Mouse (Mus musculus): Measurements from ENCODE around the gene Sap30l. TPM values are rescaled to one million over a fixed set of nuclear protein-coding genes. Genes with fewer than 3 reads are reported as not detected.
"Not testable (repeated sequence)": the region's sequence is repeated elsewhere in the genome, so short reads cannot be mapped to it uniquely, and the experiment has no call there.

The Sap30l gene
- total RNA-seq, 4 experiments from 2014 or later = 51.1 to 63.4 (median 59.3) TPM

GRCm38 (mm10) chr11:57800266-57800951 lies 1.0 kb upstream of the Sap30l start:
- no peak for DNase-seq

GRCm38 (mm10) chr11:57801766-57802510 lies 501 bp downstream of the Sap30l start:
- DNase-seq = peak; percentile 48

DNA sequence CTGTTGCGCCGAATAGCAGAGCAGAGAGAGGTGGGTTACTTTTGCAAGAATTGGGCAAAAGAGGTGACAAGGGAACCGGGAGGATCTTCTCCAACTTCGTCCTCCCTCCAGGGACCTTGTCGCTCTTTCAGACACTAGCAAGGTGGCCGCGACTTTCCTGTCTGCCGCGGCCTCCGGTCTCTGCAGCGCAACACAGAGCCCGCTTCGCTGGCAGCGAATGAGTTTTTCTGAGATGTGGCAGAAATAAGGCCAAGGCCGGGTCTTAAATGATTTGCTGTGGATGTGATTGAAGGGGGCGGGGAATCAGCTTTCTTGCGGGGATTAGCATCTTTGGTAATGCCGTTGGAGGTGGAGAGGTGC lies 1.1 kb downstream of the Sap30l start:
- peak; percentile 44 for DNase-seq

DNA sequence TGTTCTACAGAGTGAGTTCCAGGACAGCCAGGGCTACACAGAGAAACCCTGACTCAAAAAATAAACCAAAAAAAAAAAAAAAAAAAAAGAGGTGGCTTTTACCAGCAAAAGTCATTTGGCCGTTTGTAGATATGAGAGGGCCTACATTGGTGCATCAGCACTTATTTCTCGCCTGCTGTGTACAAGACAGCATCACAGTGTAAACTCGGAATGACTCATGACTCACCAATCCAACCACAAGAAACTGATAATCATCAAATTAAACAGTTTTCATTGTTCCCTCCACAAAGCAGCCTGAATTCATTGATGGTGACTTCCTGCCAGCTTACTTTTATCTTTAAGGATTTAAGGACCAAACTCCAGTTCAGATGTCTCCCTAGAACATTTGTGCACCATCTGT lies 3.6 kb downstream of the Sap30l start:
- DNase-seq = no peak

DNA sequence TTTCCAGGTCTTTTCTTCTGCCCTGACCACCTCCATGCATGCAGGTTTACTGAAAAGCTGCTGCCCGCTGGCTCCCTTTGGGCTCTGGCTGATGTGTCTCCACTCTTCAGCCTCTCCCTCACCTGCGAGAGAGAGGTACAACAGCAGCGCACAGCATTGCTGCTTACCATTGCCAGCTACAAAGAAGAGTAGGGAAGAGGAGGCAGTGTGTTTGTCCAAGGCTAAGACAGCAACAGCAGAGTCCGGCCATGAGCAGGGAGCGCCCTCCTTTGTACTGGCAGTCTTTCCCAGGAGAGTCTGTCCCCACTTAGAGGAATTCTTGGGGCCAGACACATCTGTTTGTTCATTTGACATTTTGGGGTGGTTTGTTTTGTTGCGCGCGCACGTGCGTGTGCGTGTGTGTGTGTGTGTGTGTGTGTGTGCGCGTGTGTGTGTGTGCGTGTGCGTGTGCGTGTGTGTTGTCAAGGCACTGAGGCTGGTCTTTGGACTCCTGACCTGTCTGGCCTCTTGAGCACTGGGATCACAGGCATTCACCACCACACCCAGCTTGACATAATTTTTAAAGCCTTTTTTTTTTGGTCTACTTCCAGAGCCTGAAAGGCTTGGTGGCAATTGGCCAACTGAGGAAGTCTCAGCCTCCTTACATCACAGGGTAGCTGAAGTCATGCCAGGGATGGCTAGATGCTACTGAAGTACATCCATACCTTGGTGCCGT lies 7.7 kb downstream of the Sap30l start:
- DNase-seq = no peak

GRCm38 (mm10) chr11:57809732-57810098 lies 8.3 kb downstream of the Sap30l start:
- DNase-seq = no peak

DNA sequence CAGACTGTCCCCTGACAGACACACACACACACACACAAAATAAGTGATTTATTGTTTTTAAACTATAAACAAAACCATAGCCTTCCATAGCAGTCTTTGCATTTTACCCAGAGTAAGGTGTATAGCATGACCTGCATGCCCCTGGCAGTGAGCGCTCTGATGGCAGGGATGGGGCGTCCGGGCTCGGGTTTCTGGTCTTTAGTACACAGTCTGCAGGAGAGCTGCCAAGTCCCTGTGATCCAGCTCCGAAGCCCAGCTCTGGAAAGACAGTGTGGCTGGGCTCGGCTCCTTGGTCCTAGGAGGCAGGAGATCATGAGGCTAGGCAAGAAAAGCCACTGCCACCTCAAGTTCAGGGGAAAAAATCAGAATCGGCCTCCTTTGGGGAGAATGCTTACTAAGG lies 9.6 kb downstream of the Sap30l start:
- no peak for DNase-seq

DNA sequence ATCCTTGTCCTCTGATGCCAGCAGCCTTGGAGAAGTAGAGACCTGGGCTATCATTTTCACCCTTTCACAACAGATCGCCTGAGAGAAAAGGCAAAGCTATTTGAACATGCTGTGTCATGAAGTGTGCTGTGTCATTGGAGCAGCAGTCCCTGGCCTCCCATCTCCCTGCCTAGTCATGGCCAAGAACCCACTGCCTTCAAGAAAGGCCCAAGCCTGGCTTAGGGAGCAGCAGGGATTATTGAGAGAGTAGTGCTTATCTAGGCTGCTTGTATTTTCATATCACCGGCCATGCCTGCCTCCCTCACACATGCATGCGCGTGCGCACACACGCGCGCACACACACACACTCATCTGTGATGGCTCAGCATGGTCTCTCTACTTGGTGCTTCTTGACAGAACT lies 10.8 kb downstream of the Sap30l start:
- DNase-seq = no peak

DNA sequence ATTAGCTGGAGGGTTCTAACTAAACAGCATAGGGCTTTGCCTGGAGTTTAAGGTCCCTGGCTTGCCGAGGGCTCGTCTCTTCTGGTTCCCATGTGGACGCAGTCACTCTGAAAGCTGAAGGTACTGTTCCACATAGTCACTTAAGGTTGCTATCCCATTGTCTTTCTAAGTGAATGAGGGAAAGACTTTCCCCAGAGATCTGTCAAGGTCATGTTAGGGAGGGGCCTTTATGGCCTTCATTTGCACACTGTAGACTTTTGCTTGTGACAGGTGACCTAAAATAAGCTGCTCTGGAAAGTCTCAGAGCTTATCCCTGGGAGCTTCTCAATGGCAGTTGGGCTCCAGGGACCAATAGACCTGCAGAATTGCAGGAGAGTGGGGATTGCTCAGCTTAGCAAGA lies 12.2 kb downstream of the Sap30l start:
- no peak for DNase-seq

DNA sequence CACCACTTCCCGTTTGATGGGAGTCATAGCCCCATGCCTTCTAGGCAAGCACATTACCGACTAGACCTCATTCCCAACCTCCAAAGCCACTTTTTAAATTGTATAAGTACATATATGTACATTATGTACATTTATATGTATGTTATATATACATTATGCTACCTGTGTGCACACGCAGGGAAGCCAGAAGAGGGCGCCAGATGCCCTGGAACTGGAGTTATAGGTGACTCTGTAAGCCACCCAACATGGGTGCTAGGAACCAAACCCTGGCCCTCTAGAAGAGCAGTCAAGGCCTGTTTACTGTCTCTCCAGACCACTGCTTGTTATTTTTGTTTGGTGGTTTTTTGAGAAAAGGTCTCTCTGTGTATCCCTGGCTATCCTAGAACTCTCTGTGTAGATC lies 16.8 kb downstream of the Sap30l start:
- DNase-seq = no peak

DNA sequence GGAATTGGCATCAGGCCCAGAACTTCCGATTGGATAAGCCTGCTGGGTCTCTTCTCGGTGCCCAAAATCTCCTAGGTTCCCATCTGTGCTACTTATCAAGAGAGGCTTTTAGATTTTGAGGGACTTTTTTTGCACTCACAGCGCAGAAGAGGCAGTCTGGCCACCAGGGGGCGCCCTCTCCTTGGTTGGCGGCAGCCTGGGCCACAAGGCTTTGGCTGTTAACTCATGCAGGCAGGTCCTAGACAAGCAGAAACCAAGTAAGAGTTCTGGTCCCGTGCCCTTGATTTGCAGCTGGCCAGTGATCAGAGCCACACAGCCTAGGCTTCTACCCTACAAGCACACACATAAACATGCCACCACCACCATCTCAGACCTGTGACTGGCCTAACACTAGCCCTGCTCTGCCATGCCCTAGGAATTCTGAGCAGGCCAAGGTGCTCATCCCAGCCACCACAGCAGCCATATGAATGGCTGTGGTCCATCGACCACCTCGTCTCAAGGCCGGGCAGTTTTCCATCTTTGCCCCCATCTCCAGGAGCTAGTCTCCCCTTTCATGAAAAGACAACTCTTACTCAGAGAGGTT lies 18.7 kb downstream of the Sap30l start:
- peak; percentile 51 for DNase-seq

DNA sequence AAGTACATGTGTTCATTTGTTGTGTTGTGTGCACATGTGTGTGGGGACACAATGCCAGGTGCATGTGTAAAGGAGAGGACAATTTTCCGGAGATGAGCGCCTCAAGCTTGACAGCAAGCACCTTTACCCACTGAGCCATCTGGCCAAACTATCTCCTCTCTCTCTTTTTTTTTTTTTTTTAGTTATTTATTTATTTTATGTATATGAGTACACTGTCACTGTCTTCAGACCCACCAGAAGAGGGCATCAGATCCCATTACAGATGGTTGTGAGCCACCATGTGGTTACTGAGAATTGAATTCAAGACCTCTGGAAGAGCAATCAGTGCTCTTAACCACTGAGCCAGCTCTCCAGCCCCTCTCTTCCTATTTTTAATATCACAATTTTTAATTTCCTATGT lies 21.7 kb downstream of the Sap30l start:
- not testable (repeated sequence) for DNase-seq

GRCm38 (mm10) chr11:57823714-57824113 lies 22.3 kb downstream of the Sap30l start:
- no peak for DNase-seq

DNA sequence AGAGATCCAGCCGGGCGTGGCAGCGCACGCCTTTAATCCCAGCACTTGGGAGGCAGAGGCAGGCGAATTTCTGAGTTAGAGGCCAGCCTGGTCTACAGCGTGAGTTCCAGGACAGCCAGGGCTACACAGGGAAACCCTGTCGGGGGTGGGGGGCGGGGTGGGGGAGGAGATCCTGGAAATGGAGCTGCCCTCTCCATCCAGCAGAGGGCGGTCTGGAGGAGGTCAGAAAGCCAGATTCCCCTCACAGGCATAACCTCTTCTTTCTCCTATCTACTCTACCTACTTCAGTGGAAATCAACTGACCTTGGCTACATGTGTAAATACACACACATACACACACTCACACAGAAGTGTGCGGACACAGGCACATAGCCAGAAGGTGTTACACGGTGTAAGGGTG lies 23.8 kb downstream of the Sap30l start:
- not testable (repeated sequence) for DNase-seq

- DNase-seq = no peak
These were observed 25.8 kb downstream of the Sap30l start for GRCm38 (mm10) chr11:57827048-57827914.

DNA sequence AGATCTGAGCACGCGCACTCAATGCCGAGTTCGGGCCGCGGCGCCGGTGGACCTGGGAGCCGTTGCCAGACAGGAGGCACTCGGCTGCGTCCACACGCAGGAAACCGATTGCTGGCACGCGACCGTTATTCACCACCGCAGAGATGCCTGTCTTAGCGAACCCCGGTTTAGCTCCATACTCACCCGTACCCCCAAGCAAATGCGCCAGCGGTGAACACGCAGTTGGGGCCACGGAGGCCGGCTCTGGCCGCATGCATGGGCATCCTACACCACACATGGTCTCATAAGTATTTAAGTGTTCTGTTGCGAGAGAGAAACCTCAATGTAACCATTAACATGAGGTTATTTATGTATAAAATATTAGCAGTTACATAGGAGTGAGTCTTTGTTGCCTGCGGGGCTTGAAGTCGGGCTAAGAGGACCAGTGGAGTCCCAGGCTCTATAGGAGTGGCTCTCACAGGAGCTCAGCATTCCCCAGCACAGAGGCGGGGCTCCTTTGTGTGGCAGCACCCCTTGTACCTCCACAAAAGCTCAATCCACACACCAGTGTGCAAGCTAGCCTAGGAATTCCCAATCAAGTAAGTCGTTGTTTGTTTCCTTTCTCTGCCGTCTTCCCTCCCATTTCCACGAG lies 26.6 kb downstream of the Sap30l start:
- DNase-seq = no peak

DNA sequence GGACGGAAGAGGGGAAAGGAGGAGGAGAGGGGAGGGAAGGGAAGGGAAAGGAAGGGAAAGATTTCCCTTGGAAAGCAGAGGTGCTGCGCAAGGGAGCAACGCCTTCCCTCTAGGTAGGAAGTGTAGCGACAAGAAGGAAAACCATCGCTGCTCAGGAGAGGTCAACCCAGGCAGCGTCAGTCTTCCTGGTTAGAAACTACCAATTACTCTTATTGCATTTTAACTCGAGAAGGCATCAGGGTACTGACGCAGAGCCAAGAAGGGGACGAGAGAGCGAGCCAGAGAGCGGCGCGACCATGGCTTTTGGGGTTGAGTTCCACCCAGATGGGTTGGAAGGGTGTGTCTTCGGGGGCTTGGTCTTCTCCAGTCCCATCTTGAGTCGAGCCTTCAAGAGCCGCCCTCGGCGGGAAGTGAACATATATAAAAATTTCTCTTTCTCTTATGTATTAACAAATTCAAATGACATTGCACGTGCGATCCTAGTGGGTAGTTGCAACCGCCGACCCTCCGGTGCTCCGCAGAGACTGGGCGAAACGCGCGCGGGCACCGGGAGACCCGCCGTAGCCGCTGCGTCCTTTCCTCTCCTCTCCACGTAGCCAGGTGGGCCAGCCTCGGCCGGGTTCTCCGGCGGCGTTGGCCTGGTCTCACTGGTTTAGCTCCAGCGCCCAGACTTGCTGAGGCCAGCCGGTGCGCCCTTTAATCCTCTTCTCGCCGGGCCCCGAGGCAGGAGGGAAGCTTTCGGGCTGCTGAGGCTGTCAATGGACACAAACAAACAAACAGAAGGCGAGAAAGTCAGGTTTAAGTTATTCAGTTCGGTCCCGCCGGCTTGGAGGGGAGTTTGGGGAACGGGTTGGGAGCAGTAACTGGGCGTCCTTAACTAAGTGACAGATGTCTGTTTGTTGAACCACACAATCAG lies 27.8 kb downstream of the Sap30l start:
- no peak for DNase-seq

- DNase-seq = no peak
These were observed 28.7 kb downstream of the Sap30l start for GRCm38 (mm10) chr11:57829871-57830775.

GRCm38 (mm10) chr11:57831281-57831781 lies 29.9 kb downstream of the Sap30l start:
- DNase-seq = no peak

Data from adrenal gland, adult 8-10 months (tissue).